Mouse (Mus musculus): ENCODE results near the gene Xrcc1.

The Xrcc1 gene

GRCm38 (mm10) chr7:24564607-24565265 is 18.6 kb downstream of the Xrcc1 start:
- peak; percentile 72 for DNase-seq (ENCODE audit: low read depth, low spot score)

GRCm38 (mm10) chr7:24565627-24566026 is 19.5 kb downstream of the Xrcc1 start:
- no peak for DNase-seq (ENCODE audit: low read depth, low spot score)

GRCm38 (mm10) chr7:24566206-24566605 is 20.1 kb downstream of the Xrcc1 start:
- no peak for DNase-seq (ENCODE audit: low read depth, low spot score)

GRCm38 (mm10) chr7:24568512-24568911 is 22.4 kb downstream of the Xrcc1 start:
- DNase-seq (ENCODE audit: low read depth, low spot score): peak; percentile 28

GRCm38 (mm10) chr7:24571071-24571470 is 25.0 kb downstream of the Xrcc1 start:
- no peak for DNase-seq (ENCODE audit: low read depth, low spot score)

- no peak for DNase-seq (ENCODE audit: low read depth, low spot score)
Observed at GRCm38 (mm10) chr7:24572455-24572854, 26.4 kb downstream of the Xrcc1 start.

GRCm38 (mm10) chr7:24574224-24574796 is 28.2 kb downstream of the Xrcc1 start:
- no peak for DNase-seq (ENCODE audit: low read depth, low spot score)

GRCm38 (mm10) chr7:24577811-24578210 is 31.7 kb downstream of the Xrcc1 start:
- no peak for DNase-seq (ENCODE audit: low read depth, low spot score)

GRCm38 (mm10) chr7:24584876-24585275 is 38.8 kb downstream of the Xrcc1 start:
- DNase-seq (ENCODE audit: low read depth, low spot score): no peak

GRCm38 (mm10) chr7:24585995-24586394 is 39.9 kb downstream of the Xrcc1 start:
- DNase-seq (ENCODE audit: low read depth, low spot score): no peak

- DNase-seq (ENCODE audit: low read depth, low spot score): peak; percentile 39
Observed at GRCm38 (mm10) chr7:24586828-24587227, 40.7 kb downstream of the Xrcc1 start.

GRCm38 (mm10) chr7:24587330-24588105 is 41.4 kb downstream of the Xrcc1 start, which contains the start of the genes Ethe1 and Zfp575:
Ethe1 (plus strand) TSS chr7:24587543.
Zfp575 (minus strand) TSS chr7:24587641.
- DNase-seq (ENCODE audit: low read depth, low spot score): peak; percentile 89

- no peak for DNase-seq (ENCODE audit: low read depth, low spot score)
Observed at GRCm38 (mm10) chr7:24588336-24588735, 42.2 kb downstream of the Xrcc1 start.

- DNase-seq (ENCODE audit: low read depth, low spot score): peak; percentile 22
Observed at GRCm38 (mm10) chr7:24591735-24592134, 45.6 kb downstream of the Xrcc1 start.

GRCm38 (mm10) chr7:24592163-24592562 is 46.1 kb downstream of the Xrcc1 start:
- DNase-seq (ENCODE audit: low read depth, low spot score): no peak

GRCm38 (mm10) chr7:24592781-24593180 is 46.7 kb downstream of the Xrcc1 start:
- DNase-seq (ENCODE audit: low read depth, low spot score): peak; percentile 25

- peak; percentile 83 for DNase-seq (ENCODE audit: low read depth, low spot score)
Observed at GRCm38 (mm10) chr7:24593621-24594308, 47.7 kb downstream of the Xrcc1 start.

GRCm38 (mm10) chr7:24594309-24594803 is 48.3 kb downstream of the Xrcc1 start:
- no peak for DNase-seq (ENCODE audit: low read depth, low spot score)

GRCm38 (mm10) chr7:24595464-24595863 is 49.4 kb downstream of the Xrcc1 start:
- no peak for DNase-seq (ENCODE audit: low read depth, low spot score)

- no peak for DNase-seq (ENCODE audit: low read depth, low spot score)
Observed at GRCm38 (mm10) chr7:24598121-24598520, 52.0 kb downstream of the Xrcc1 start.

GRCm38 (mm10) chr7:24599211-24600067 is 53.4 kb downstream of the Xrcc1 start:
- no peak for DNase-seq (ENCODE audit: low read depth, low spot score)
